Mouse (Mus musculus) bone marrow, adult 2 months (tissue): ENCODE results near the gene Spire2. TPM values are rescaled to one million over a fixed set of nuclear protein-coding genes. Genes with fewer than 3 reads are reported as not detected.

Experiments used
- H3K27ac ChIP-seq: fragments of 200-500 bp; 2 replicates; pipeline ENCODE4 v1.5.1; 2012; ENCODE audit warnings: low read depth, mild to moderate bottlenecking, control low read depth, inconsistent platforms, low read length; ENCODE audit not compliant: control insufficient read depth, poor library complexity, insufficient read depth
- H3K4me1 ChIP-seq: fragments of 200-500 bp; 2 replicates; pipeline ENCODE4 v1.6.1; 2011; ENCODE audit warnings: low read length; ENCODE audit not compliant: control insufficient read depth, insufficient read depth
- H3K4me3 ChIP-seq: fragments of 200-500 bp; replicated peaks from 2 replicates; pipeline ENCODE3; 2011; ENCODE audit warnings: mild to moderate bottlenecking, low read depth, low read length, control low read depth; ENCODE audit not compliant: control insufficient read depth
- CTCF ChIP-seq: fragments of 200-500 bp; IDR thresholded peaks from 2 replicates; pipeline ENCODE4 v1.5.1; 2011; ENCODE audit warnings: low read length, control low read depth; ENCODE audit not compliant: control insufficient read depth, insufficient read depth
- POLR2A ChIP-seq: fragments of 200-500 bp; IDR thresholded peaks from 2 replicates; pipeline ENCODE4 v1.6.1; 2011; ENCODE audit warnings: low read depth, mild to moderate bottlenecking, control low read depth, low read length, borderline replicate concordance; ENCODE audit not compliant: control insufficient read depth
- WGBS: fragments of 180-500 bp; shearing (Covaris S2); methylation state at CpG from one replicate; pipeline ENCODE4 v1.1.7; 2018; 5-methylcytosine and 5-hydroxymethylcytosine counted together
- polyA plus RNA-seq: library from polyadenylated mRNA; stranded (reverse); fragments of >200 nt; gene quantifications from 2 replicates; pipeline ENCODE4 v1.2.4, GENCODE M21; 2011; ENCODE audit warnings: low replicate concordance; ENCODE audit not compliant: missing spikeins, insufficient read depth, insufficient read length

The Spire2 gene
- polyA plus RNA-seq, 1 experiment: 1.5 TPM

DNA sequence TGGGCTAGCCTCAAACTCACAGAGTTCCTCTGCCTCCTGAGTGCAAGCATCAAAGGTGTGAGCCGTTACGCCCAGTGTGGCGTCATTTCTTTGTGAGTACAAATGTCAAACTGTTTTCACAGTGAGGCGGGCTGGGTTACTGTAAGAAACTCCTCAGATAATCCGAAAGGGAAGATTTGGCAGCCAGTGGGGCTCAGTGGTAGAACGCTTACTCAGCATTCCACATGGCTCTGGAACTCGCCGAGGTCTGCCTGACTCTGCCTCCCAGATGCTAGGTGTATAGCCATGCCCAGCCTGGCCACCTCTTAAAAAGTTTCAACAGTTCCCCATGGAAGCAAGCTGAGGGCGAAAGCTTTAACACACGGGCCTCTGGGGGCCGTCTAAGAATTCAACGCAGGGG lies 19.6 kb downstream of the Spire2 start:
- no peak overlapping the region for H3K4me3 ChIP-seq
- TF ChIP-seq CTCF (no peak), POLR2A (no peak)
- 80% methylated on average over 12 of the region's 12 CpGs for WGBS

DNA sequence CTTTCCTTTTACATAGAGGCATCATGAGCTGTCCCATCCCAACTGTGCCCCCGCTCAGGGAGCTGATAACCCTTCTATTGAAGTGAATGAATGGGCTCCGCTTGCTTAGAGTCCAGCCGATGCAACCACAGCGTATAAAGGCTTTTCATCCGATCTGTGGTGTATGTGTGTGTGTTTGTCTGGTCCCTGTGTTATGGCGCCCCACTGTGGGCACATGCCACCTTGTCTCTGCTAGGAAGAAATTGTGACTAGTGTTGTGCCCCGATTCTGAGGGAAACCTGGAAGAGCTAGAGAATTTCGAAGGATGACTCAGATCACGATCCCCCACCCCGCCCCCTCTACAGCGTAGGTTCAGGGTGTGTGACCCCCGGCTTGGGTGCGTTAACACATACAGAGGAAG lies 20.3 kb downstream of the Spire2 start:
- 38% methylated on average over 13 of the region's 13 CpGs for WGBS
- TF ChIP-seq POLR2A: no peak
- peak; percentile 49; the same call in 1 of the 2 replicates for TF ChIP-seq CTCF
- Histone ChIP-seq H3K4me1 (no peaks in the 10 kb centered on the region), H3K27ac (no peak overlapping the region), H3K4me3 (no peak overlapping the region)

More for the DNA sequence above, 19.6 kb downstream of the Spire2 start:
- no peak overlapping the region for H3K27ac ChIP-seq
- no peaks in the 10 kb centered on the region for H3K4me1 ChIP-seq

DNA sequence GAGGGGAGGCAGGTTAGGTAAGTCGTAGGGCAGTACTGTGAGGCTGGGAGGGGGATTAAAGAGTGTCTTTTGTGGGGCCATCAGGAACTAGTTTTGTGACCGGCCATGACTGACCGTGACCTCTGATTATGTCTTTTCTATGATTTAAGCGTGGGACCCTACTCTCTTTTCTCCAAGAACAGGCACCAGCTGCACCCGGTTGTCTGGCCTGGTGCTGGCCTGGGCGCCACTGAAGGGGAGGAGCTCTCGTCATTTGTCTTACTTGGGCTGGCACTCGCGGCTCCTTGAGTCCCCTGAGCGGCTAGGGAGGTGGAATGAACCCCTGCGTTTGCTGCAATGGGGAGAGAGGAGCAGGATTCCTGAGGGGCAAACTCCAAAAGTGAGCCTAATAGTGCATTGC lies 20.7 kb downstream of the Spire2 start:
- 47% methylated on average over 11 of the region's 11 CpGs for WGBS
- no peaks in the 10 kb centered on the region for H3K4me1 ChIP-seq
- H3K27ac ChIP-seq: no peak overlapping the region
- TF ChIP-seq POLR2A: no peak
- TF ChIP-seq CTCF: no peak
- no peak overlapping the region for H3K4me3 ChIP-seq

DNA sequence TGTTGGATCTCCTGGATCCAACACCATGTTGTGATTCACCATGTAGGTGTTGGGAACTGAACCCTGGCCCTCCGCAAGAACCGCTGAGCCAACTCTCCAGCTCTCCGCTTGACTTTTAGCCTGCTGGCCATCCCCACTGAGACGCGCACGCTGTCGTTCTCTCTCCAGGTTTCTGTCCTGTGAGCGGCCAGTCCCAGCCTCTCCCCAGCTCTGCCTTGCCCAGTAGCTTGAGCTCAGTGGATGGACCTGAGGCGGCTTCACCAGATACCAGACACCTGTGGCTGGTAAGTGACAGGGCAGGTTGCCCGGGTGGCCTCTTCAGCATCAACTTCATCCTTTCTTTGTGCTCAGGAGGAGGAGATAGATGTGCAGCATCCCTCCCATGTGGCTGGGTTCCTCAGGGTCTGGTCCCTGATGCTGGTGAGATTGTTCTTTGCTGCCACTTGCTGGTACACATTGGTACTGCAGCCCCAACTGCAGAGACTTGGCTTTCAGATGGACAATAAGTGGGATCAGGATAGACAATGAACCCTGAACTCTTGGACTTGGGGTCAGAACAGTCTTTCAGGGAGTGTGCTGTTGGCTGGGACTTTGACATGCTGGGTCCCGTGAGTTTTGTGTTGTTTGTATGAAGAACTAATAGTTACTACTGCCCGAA lies 28.7 kb downstream of the Spire2 start:
- H3K27ac ChIP-seq: no peak overlapping the region
- no peak overlapping the region for H3K4me3 ChIP-seq
- 60% methylated on average over 12 of the region's 12 CpGs for WGBS
- TF ChIP-seq POLR2A (no peak), CTCF (peak; percentile 90)
- H3K4me1 ChIP-seq: no peaks in the 10 kb centered on the region

DNA sequence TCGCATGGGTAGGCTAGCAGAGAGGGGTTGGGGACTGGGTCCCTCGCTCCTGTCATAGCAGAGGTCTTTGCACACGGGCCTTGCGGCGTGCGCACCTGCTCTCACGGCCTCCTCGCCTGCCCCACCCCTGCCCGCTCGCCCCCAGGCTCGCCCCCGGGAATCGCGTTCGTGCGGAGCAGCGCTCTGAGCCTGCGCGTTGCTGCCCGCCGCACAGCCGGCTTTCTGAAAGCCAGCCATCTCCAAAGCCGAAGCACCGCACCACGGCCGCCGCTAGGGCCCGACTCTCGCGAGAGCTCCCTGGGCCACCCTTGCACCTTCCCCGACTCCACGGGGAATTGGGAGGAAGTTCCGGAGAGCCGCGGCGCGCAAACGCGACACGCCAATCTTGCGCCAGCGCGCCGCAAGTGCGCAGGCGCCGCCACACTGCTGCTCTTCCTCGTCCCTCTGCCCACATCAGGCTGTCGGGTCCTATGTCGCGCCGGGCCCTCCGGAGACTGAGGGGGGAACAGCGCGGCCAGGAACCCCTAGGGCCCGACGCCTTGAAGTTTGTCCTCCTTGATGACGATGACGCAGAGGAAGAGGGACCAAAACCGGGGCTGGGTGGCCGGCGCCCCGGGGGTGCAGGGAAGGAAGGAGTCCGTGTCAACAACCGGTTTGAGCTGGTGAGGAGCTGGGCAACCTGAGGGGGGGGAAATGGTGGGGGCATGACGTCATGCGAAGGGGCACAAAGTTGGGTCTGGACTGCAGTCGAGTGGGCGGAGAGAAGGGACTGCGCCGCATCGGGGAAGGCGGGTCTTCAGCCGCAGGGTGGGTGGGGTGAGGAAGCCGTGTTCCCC lies 41.1 kb downstream of the Spire2 start, which contains the start of gene Tcf25:
Tcf25 (plus strand) TSS at position 351 of the 836 bp plus-strand sequence.
- Histone ChIP-seq H3K27ac (peak within 1 kb of the TSS; percentile 93), H3K4me3 (peak within 1 kb of the TSS; percentile 88), H3K4me1 (no peaks in the 10 kb centered on the region; the same call in 1 of the 2 replicates)
- WGBS: under 1% methylated on average over 75 of the region's 75 CpGs
- TF ChIP-seq POLR2A (peak; percentile 89; the same call in 1 of the 2 replicates), CTCF (peak; percentile 50; the same call in 1 of the 2 replicates)

DNA sequence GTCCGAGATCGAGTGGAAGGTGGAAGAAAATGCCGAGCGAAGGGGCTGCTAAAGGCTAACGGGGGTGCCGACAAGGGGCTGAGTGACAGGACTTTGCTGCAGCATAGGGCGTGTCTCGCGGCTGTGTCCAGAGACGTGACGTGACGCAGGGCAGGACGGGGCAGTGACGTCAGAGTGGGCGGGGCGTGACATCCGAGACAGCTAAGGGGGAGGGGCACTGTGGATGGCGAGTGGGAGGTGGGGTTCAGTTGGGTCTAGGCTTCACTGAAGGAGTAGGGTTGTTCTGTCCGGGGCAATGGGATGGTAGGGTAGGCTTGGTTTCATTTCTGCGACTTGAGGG lies 41.7 kb downstream of the Spire2 start:
- under 1% methylated on average over 20 of the region's 20 CpGs for WGBS
- Histone ChIP-seq H3K27ac (peak overlapping the region; percentile 93), H3K4me1 (no peaks in the 10 kb centered on the region; the same call in 1 of the 2 replicates), H3K4me3 (peak overlapping the region; percentile 88)
- TF ChIP-seq POLR2A (peak; percentile 71), CTCF (no peak)

DNA sequence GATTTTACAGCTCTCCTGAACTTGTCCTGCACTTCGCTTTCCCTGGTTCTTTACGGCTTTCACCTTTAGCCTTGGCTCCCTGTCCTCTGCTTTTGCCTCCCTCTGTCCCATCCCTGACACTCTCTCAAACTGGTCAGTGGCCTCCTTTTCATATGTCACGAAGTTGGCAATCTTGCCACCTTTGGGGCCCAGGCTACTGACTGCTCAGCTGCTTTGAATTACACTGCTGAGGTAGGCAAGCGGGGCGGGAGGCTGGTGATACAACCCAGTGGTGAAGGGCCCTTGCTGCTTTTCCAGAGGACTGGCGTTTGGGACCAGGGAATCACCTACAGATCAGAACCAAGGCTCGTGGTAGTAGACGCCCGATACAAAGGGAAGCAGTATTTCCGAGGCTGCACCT lies 43.2 kb downstream of the Spire2 start:
- TF ChIP-seq POLR2A: no peak
- no peak for TF ChIP-seq CTCF
- Histone ChIP-seq H3K27ac (no peak overlapping the region), H3K4me3 (no peak overlapping the region), H3K4me1 (no peaks in the 10 kb centered on the region; the same call in 1 of the 2 replicates)
- 87% methylated on average over 10 of the region's 10 CpGs for WGBS

DNA sequence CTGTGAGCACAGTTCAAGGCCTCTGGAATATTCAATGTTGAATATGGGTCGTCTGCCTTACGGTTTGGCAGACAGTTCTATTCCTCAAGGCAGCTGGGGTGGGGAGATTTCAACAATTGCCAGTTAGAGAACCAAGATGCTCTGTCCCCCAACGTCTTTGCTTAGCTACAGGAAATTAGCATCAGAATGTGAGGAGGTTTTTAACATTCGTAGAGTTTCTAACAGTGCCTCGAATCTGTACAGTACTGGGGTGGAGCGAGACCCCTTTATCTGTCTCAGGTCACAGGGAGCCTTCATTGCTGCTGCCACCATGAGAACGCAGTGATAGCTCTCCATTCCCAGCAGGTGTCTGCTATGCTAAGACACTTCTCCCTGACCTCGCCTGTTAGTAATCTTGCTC lies 43.6 kb downstream of the Spire2 start:
- no peaks in the 10 kb centered on the region; the same call in 1 of the 2 replicates for H3K4me1 ChIP-seq
- TF ChIP-seq POLR2A (no peak), CTCF (no peak)
- H3K27ac ChIP-seq: no peak overlapping the region
- no peak overlapping the region for H3K4me3 ChIP-seq
- 74% methylated on average over 8 of the region's 8 CpGs for WGBS
